Mouse (Mus musculus): ENCODE data around the gene Slc16a4. TPM values are rescaled to one million over a fixed set of nuclear protein-coding genes. Genes with fewer than 3 reads are reported as not detected.
A peak's percentile ranks its signal among the peaks of the same experiment; 100 is the strongest.

Gene Slc16a4
- total and polyA plus RNA-seq, 3 experiments: 0.04 to 0.65 TPM; not detected in 1

DNA sequence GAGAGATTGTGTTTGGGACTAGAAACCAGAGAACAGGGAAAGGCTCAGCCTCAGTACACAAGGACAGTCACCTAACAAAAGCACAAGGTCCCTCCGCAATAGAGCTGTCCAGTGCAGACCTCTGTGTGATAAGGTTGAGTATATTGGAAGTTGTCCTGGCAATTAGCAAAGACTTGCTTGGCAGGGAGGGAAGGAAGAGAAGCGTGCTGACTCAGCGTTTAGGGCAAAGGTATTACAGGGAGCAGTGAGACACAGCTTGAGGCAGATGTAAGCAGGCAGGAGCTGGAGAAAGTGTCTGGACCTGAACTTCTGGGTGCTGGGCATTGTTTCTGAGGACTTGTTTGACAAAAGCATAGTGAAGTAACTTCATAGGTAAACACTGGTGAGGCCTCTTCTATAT lies 35.0 kb upstream of the Slc16a4 start:
- no peak overlapping the region for H3K4me3 ChIP-seq (ENCODE audit: control insufficient read depth in 1 of 2, insufficient read depth in 1 of 2, low read depth in 2 of 2, low read length in 2 of 2)
- no peaks in the 10 kb centered on the region for H3K36me3 ChIP-seq (ENCODE audit: control insufficient read depth in 1 of 2, insufficient read depth in 2 of 2, low read length in 2 of 2)
- H3K4me1 ChIP-seq (ENCODE audit: control insufficient read depth in 1 of 2, insufficient read depth in 2 of 2, low read length in 2 of 2): no peaks in the 10 kb centered on the region
- TF ChIP-seq MAX (IDR thresholded peaks at IDR 0.05; ENCODE audit: low read length) (no peak), MAFK (IDR thresholded peaks at IDR 0.05; ENCODE audit: borderline replicate concordance, low read depth, low read length) (peak; percentile 80), ZKSCAN1 (IDR thresholded peaks at IDR 0.05; ENCODE audit: low read depth, low read length) (no peak)
- no peak for DNase-seq (ENCODE audit: low read depth, low spot score)
- H3K9ac ChIP-seq (ENCODE audit: control insufficient read depth, low read depth, low read length, poor library complexity, severe bottlenecking): no peak overlapping the region
- no peak overlapping the region for H3K27ac ChIP-seq (ENCODE audit: control insufficient read depth, low read depth, low read length)
- H3K27me3 ChIP-seq (ENCODE audit: control insufficient read depth in 1 of 2, insufficient read depth in 2 of 2, low read length in 2 of 2): peaks cover 13 to 15% of the 10 kb centered on the region in 2 experiments
- H3K79me2 ChIP-seq (ENCODE audit: control insufficient read depth, insufficient read depth, low read length, poor library complexity): no peaks in the 10 kb centered on the region
- no peaks in the 10 kb centered on the region for H3K9me3 ChIP-seq (replicated peaks; ENCODE audit: insufficient read depth, low read length)

DNA sequence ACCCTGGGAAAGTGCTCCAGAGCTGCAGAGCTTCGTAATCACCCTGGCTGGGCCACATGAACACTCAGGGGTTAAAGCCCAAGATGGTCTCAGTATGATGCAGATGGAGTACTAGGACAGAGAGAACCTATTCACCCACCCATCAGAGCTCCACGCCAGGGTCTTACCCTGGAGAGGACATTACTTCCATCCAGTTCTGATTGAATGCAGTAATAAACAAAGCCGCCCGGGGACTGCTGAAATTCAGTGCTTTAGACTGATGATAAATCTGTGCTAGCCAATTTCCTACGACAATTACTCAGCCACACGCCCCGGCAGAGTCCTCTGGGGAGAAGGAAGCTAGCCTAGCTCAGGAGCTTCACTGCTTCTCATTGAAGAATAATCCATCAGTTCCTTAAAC lies 34.3 kb upstream of the Slc16a4 start:
- Histone ChIP-seq H3K36me3 (ENCODE audit: control insufficient read depth in 1 of 2, insufficient read depth in 2 of 2, low read length in 2 of 2) (no peaks in the 10 kb centered on the region), H3K27me3 (ENCODE audit: control insufficient read depth in 1 of 2, insufficient read depth in 2 of 2, low read length in 2 of 2) (peaks cover 14 to 15% of the 10 kb centered on the region in 2 experiments)
- TF ChIP-seq MAZ (IDR thresholded peaks at IDR 0.05; ENCODE audit: low read depth, low read length) (no peak), USF1 (IDR thresholded peaks at IDR 0.05; ENCODE audit: low read depth, low read length) (no peak), MAX (IDR thresholded peaks at IDR 0.05; ENCODE audit: low read length) (no peak), HCFC1 (IDR thresholded peaks at IDR 0.05; ENCODE audit: low read depth, low read length) (no peak), POLR2AphosphoS5 (IDR thresholded peaks at IDR 0.05; ENCODE audit: borderline replicate concordance, low read depth, low read length) (no peak), CTCF (IDR thresholded peaks at IDR 0.05 in 2 of 3, conservative IDR thresholded peaks at IDR 0.05 in 1 of 3; ENCODE audit: control insufficient read depth in 1 of 3, insufficient read depth in 1 of 3, low read depth in 2 of 3, low read length in 3 of 3, poor library complexity in 1 of 3, severe bottlenecking in 1 of 3) (no peak), ZKSCAN1 (IDR thresholded peaks at IDR 0.05; ENCODE audit: low read depth, low read length) (no peak)

DNA sequence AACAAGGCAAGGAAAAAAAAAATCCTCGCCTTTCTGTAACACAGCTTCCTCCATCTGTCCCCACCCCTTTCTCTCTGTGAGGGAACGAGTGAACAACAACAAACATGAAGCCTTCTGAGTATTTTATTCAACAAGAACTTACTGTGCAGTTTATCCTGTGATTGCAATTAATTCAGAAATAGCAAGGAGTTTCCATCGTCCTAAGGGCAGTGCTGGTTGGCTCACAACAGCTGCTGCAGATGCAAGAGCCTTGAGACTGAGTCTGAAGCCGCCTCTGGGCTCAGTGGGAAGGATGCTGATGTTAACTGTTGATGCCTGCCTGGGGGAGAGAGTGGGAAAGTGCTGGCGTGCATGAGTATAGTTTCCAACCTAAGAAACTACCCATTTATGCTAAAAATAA lies 33.1 kb upstream of the Slc16a4 start:
- no peak for DNase-seq (ENCODE audit: low read depth, low spot score)
- Histone ChIP-seq H3K27ac (ENCODE audit: control insufficient read depth, low read depth, low read length) (no peak overlapping the region), H3K9ac (ENCODE audit: control insufficient read depth, low read depth, low read length, poor library complexity, severe bottlenecking) (no peak overlapping the region), H3K9me3 (replicated peaks; ENCODE audit: insufficient read depth, low read length) (no peaks in the 10 kb centered on the region), H3K79me2 (ENCODE audit: control insufficient read depth, insufficient read depth, low read length, poor library complexity) (no peaks in the 10 kb centered on the region), H3K27me3 (ENCODE audit: control insufficient read depth in 1 of 2, insufficient read depth in 2 of 2, low read length in 2 of 2) (peaks cover 15 to 16% of the 10 kb centered on the region in 2 experiments), H3K4me3 (ENCODE audit: control insufficient read depth in 1 of 2, insufficient read depth in 1 of 2, low read depth in 2 of 2, low read length in 2 of 2) (no peak overlapping the region), H3K36me3 (ENCODE audit: control insufficient read depth in 1 of 2, insufficient read depth in 2 of 2, low read length in 2 of 2) (no peaks in the 10 kb centered on the region), H3K4me1 (ENCODE audit: control insufficient read depth in 1 of 2, insufficient read depth in 2 of 2, low read length in 2 of 2) (no peaks in the 10 kb centered on the region)
- TF ChIP-seq CTCF (IDR thresholded peaks at IDR 0.05 in 2 of 3, conservative IDR thresholded peaks at IDR 0.05 in 1 of 3; ENCODE audit: control insufficient read depth in 1 of 3, insufficient read depth in 1 of 3, low read depth in 2 of 3, low read length in 3 of 3, poor library complexity in 1 of 3, severe bottlenecking in 1 of 3): no peak
- no peak for TF ChIP-seq EP300 (IDR thresholded peaks at IDR 0.05; ENCODE audit: low read depth in 1 of 2, low read length in 2 of 2)

More for the DNA sequence above, 34.3 kb upstream of the Slc16a4 start:
- no peak overlapping the region for H3K27ac ChIP-seq (ENCODE audit: control insufficient read depth, low read depth, low read length)
- H3K9ac ChIP-seq (ENCODE audit: control insufficient read depth, low read depth, low read length, poor library complexity, severe bottlenecking): no peak overlapping the region
- H3K79me2 ChIP-seq (ENCODE audit: control insufficient read depth, insufficient read depth, low read length, poor library complexity): no peaks in the 10 kb centered on the region
- no peaks in the 10 kb centered on the region for H3K4me1 ChIP-seq (ENCODE audit: control insufficient read depth in 1 of 2, insufficient read depth in 2 of 2, low read length in 2 of 2)
- H3K4me3 ChIP-seq (ENCODE audit: control insufficient read depth in 1 of 2, insufficient read depth in 1 of 2, low read depth in 2 of 2, low read length in 2 of 2): no peak overlapping the region
- no peaks in the 10 kb centered on the region for H3K9me3 ChIP-seq (replicated peaks; ENCODE audit: insufficient read depth, low read length)
- no peak for DNase-seq (ENCODE audit: low read depth, low spot score)

Measured in MEL (cell line).